Mouse (Mus musculus): Measurements from ENCODE around the gene Usp20. TPM values are rescaled to one million over a fixed set of nuclear protein-coding genes. Genes with fewer than 3 reads are reported as not detected.

Gene Usp20
- polyA plus RNA-seq, 1 experiment, result not detected

GRCm38 (mm10) chr2:31060787-31061730 is 79.0 kb downstream of the Usp20 start:
- Histone ChIP-seq H3K27ac (ENCODE audit: insufficient read depth, low read depth, low read length) (no peak overlapping the region), H3K4me3 (ENCODE audit: insufficient read depth, low read depth, low read length) (no peak overlapping the region), H3K4me1 (ENCODE audit: control insufficient read depth, insufficient read depth, low read length) (peaks cover 2% of the 10 kb centered on the region; the same call in 1 of the 2 replicates)
- WGBS, result 88% methylated on average over 28 of the region's 28 CpGs
- TF ChIP-seq CTCF (IDR thresholded peaks at IDR 0.05; ENCODE audit: insufficient read depth, low read depth, low read length), result no peak

- H3K27ac ChIP-seq (ENCODE audit: insufficient read depth, low read depth, low read length), result no peak overlapping the region
- H3K4me1 ChIP-seq (ENCODE audit: control insufficient read depth, insufficient read depth, low read length), result peaks cover 7% of the 10 kb centered on the region
- H3K4me3 ChIP-seq (ENCODE audit: insufficient read depth, low read depth, low read length), result no peak overlapping the region
- TF ChIP-seq POLR2A (IDR thresholded peaks at IDR 0.05; ENCODE audit: insufficient read depth, low read depth, low read length) (no peak), CTCF (IDR thresholded peaks at IDR 0.05; ENCODE audit: insufficient read depth, low read depth, low read length) (no peak)
- WGBS, result 83% methylated on average over 10 of the region's 10 CpGs
Observed at GRCm38 (mm10) chr2:31061868-31062628, 80.0 kb downstream of the Usp20 start.

- 73% methylated on average over 11 of the region's 11 CpGs for WGBS
- TF ChIP-seq CTCF (IDR thresholded peaks at IDR 0.05; ENCODE audit: insufficient read depth, low read depth, low read length) (no peak), POLR2A (IDR thresholded peaks at IDR 0.05; ENCODE audit: insufficient read depth, low read depth, low read length) (no peak)
- Histone ChIP-seq H3K27ac (ENCODE audit: insufficient read depth, low read depth, low read length) (peak overlapping the region; percentile 70; the same call in 1 of the 2 replicates), H3K4me1 (ENCODE audit: control insufficient read depth, insufficient read depth, low read length) (peaks cover 21% of the 10 kb centered on the region), H3K4me3 (ENCODE audit: insufficient read depth, low read depth, low read length) (no peak overlapping the region)
Observed at GRCm38 (mm10) chr2:31066019-31066789, 84.1 kb downstream of the Usp20 start.

- Histone ChIP-seq H3K27ac (ENCODE audit: insufficient read depth, low read depth, low read length) (peak overlapping the region; percentile 70), H3K4me1 (ENCODE audit: control insufficient read depth, insufficient read depth, low read length) (peaks cover 21% of the 10 kb centered on the region), H3K4me3 (ENCODE audit: insufficient read depth, low read depth, low read length) (no peak overlapping the region)
- TF ChIP-seq POLR2A (IDR thresholded peaks at IDR 0.05; ENCODE audit: insufficient read depth, low read depth, low read length) (no peak), CTCF (IDR thresholded peaks at IDR 0.05; ENCODE audit: insufficient read depth, low read depth, low read length) (no peak)
- WGBS, result 35% methylated on average over 13 of the region's 13 CpGs
Observed at GRCm38 (mm10) chr2:31067059-31067595, 85.0 kb downstream of the Usp20 start.

- 52% methylated on average over 7 of the region's 7 CpGs for WGBS
- TF ChIP-seq CTCF (IDR thresholded peaks at IDR 0.05; ENCODE audit: insufficient read depth, low read depth, low read length), result no peak
- TF ChIP-seq POLR2A (IDR thresholded peaks at IDR 0.05; ENCODE audit: insufficient read depth, low read depth, low read length), result no peak
Observed at GRCm38 (mm10) chr2:31067696-31068245, 85.7 kb downstream of the Usp20 start.

GRCm38 (mm10) chr2:31068246-31069113 is 86.4 kb downstream of the Usp20 start:
- WGBS, result 44% methylated on average over 13 of the region's 13 CpGs
- peak overlapping the region; percentile 68 for H3K27ac ChIP-seq (ENCODE audit: insufficient read depth, low read depth, low read length)
- TF ChIP-seq POLR2A (IDR thresholded peaks at IDR 0.05; ENCODE audit: insufficient read depth, low read depth, low read length), result no peak
- TF ChIP-seq CTCF (IDR thresholded peaks at IDR 0.05; ENCODE audit: insufficient read depth, low read depth, low read length), result no peak

More at GRCm38 (mm10) chr2:31067696-31068245, 85.7 kb downstream of the Usp20 start:
- Histone ChIP-seq H3K27ac (ENCODE audit: insufficient read depth, low read depth, low read length) (peak overlapping the region; percentile 65; the same call in 1 of the 2 replicates), H3K4me1 (ENCODE audit: control insufficient read depth, insufficient read depth, low read length) (peaks cover 21% of the 10 kb centered on the region), H3K4me3 (ENCODE audit: insufficient read depth, low read depth, low read length) (no peak overlapping the region)

GRCm38 (mm10) chr2:31069114-31069445 is 87.0 kb downstream of the Usp20 start:
- Histone ChIP-seq H3K4me1 (ENCODE audit: control insufficient read depth, insufficient read depth, low read length) (peaks cover 21% of the 10 kb centered on the region), H3K4me3 (ENCODE audit: insufficient read depth, low read depth, low read length) (no peak overlapping the region), H3K27ac (ENCODE audit: insufficient read depth, low read depth, low read length) (peak overlapping the region; percentile 68)
- no peak for TF ChIP-seq POLR2A (IDR thresholded peaks at IDR 0.05; ENCODE audit: insufficient read depth, low read depth, low read length)
- no peak for TF ChIP-seq CTCF (IDR thresholded peaks at IDR 0.05; ENCODE audit: insufficient read depth, low read depth, low read length)
- 49% methylated on average over 4 of the region's 4 CpGs for whole genome bisulfite sequencing

More at GRCm38 (mm10) chr2:31068246-31069113, 86.4 kb downstream of the Usp20 start:
- no peak overlapping the region for H3K4me3 ChIP-seq (ENCODE audit: insufficient read depth, low read depth, low read length)
- peaks cover 21% of the 10 kb centered on the region for H3K4me1 ChIP-seq (ENCODE audit: control insufficient read depth, insufficient read depth, low read length)

Measured in olfactory bulb, adult 2 months (tissue).